Mouse (Mus musculus) stomach, postnatal 0 days (tissue): ENCODE measurements at regions not wholly inside any gene's neighbourhood (a gene's known extent, or its start where the extent isn't known, plus 50 kb on each side); places are given as distances from the start of the nearest gene placed in this dataset.

ENCODE experiments used
- ATAC-seq: fragments of 200-750 bp; cut with Nextera tagmentation; 2 replicates; pipeline ENCODE4 v1.8.0; 2017; ENCODE audit not compliant: low FRiP score, low TSS enrichment
- DNase-seq: peaks from one replicate; pipeline ENCODE4 v3.0.0-alpha.2; 2016; ENCODE audit warnings: low spot score
- H3K27ac ChIP-seq: fragments of 300-500 bp; sonication (generic); replicated peaks from 2 replicates; pipeline ENCODE4 v1.5.1; 2014; ENCODE audit warnings: mild to moderate bottlenecking, control low read depth
- H3K27me3 ChIP-seq: fragments of 300-500 bp; sonication (generic); 2 replicates; pipeline ENCODE4 v1.6.1; 2014; ENCODE audit warnings: low read length; ENCODE audit not compliant: control insufficient read depth, insufficient read depth
- H3K36me3 ChIP-seq: fragments of 300-500 bp; sonication (generic); 2 replicates; pipeline ENCODE4 v1.6.1; 2014; ENCODE audit warnings: low read length, mixed read lengths; ENCODE audit not compliant: control insufficient read depth, insufficient read depth
- H3K4me1 ChIP-seq: fragments of 300-500 bp; sonication (generic); replicated peaks from 2 replicates; pipeline ENCODE4 v1.6.1; 2014; ENCODE audit warnings: antibody characterized with exemption; ENCODE audit not compliant: control insufficient read depth, insufficient read depth
- H3K4me2 ChIP-seq: fragments of 300-500 bp; sonication (generic); replicated peaks from 2 replicates; pipeline ENCODE4 v1.6.1; 2014; ENCODE audit warnings: low read depth, mild to moderate bottlenecking, control low read depth, moderate library complexity
- H3K4me3 ChIP-seq: fragments of 300-500 bp; sonication (generic); 2 replicates; pipeline ENCODE4 v1.5.1; 2014; ENCODE audit warnings: low read depth, low read length, control low read depth
- H3K9ac ChIP-seq: fragments of 300-500 bp; sonication (generic); 2 replicates; pipeline ENCODE4 v1.6.1; 2014; ENCODE audit warnings: mild to moderate bottlenecking, low read length, control low read depth, mixed read lengths
- H3K9me3 ChIP-seq: fragments of 300-500 bp; sonication (generic); 2 replicates; pipeline ENCODE4 v1.6.1; 2016; ENCODE audit warnings: low read length; ENCODE audit not compliant: control insufficient read depth
- CTCF ChIP-seq: IDR thresholded peaks from 2 replicates; pipeline ENCODE4 v1.5.1; 2016; ENCODE audit warnings: antibody characterized with exemption, low read depth, mild to moderate bottlenecking, moderate library complexity
- EP300 ChIP-seq: optimal IDR thresholded peaks from 2 replicates; pipeline ENCODE3; 2016; ENCODE audit warnings: antibody characterized with exemption
- WGBS: fragments of 180-500 bp; shearing (Covaris S2); extraction: QIAGEN DNeasy Blood & Tissue Kit; methylation state at CpG from one replicate; pipeline ENCODE4 v1.1.7; 2014; 5-methylcytosine and 5-hydroxymethylcytosine counted together

- TF ChIP-seq EP300: no peak
- no peak for TF ChIP-seq CTCF
- WGBS: 60% methylated on average over 10 of the region's 10 CpGs
Observed at GRCm38 (mm10) chr5:133718187-133719078, 381.1 kb upstream of the Castor2 start.

GRCm38 (mm10) chr5:133715830-133716229 lies 383.7 kb upstream of the Castor2 start:
- Histone ChIP-seq H3K9me3 (no peaks in the 10 kb centered on the region), H3K9ac (no peak overlapping the region), H3K4me2 (no peak overlapping the region), H3K4me3 (no peak overlapping the region), H3K36me3 (no peaks in the 10 kb centered on the region), H3K4me1 (no peaks in the 10 kb centered on the region), H3K27me3 (no peaks in the 10 kb centered on the region), H3K27ac (no peak overlapping the region)
- DNase-seq (no peak), ATAC-seq (no peak)
- TF ChIP-seq EP300 (no peak), CTCF (no peak)
- WGBS: 71% methylated on average over 1 of the region's 1 CpGs

More at GRCm38 (mm10) chr5:133718187-133719078, 381.1 kb upstream of the Castor2 start:
- no peak overlapping the region for H3K27ac ChIP-seq
- ATAC-seq (no peak), DNase-seq (no peak)
- H3K27me3 ChIP-seq: no peaks in the 10 kb centered on the region
- H3K4me2 ChIP-seq: no peak overlapping the region
- H3K9ac ChIP-seq: no peak overlapping the region
- H3K4me1 ChIP-seq: no peaks in the 10 kb centered on the region
- H3K9me3 ChIP-seq: no peaks in the 10 kb centered on the region
- H3K36me3 ChIP-seq: no peaks in the 10 kb centered on the region
- no peak overlapping the region for H3K4me3 ChIP-seq

GRCm38 (mm10) chr5:133712652-133713051 lies 386.9 kb upstream of the Castor2 start:
- no peak overlapping the region for H3K27ac ChIP-seq
- ATAC-seq (no peak), DNase-seq (no peak)
- no peak for TF ChIP-seq CTCF
- no peak for TF ChIP-seq EP300
- 33% methylated on average over 3 of the region's 3 CpGs for WGBS
- no peaks in the 10 kb centered on the region for H3K9me3 ChIP-seq
- no peak overlapping the region for H3K9ac ChIP-seq
- H3K4me2 ChIP-seq: no peak overlapping the region
- no peaks in the 10 kb centered on the region for H3K27me3 ChIP-seq
- no peaks in the 10 kb centered on the region for H3K36me3 ChIP-seq
- no peaks in the 10 kb centered on the region for H3K4me1 ChIP-seq
- no peak overlapping the region for H3K4me3 ChIP-seq

- DNase-seq (no peak), ATAC-seq (no peak)
- no peaks in the 10 kb centered on the region for H3K9me3 ChIP-seq
- no peaks in the 10 kb centered on the region for H3K27me3 ChIP-seq
- TF ChIP-seq EP300 (no peak), CTCF (no peak)
- no peak overlapping the region for H3K4me3 ChIP-seq
- no peak overlapping the region for H3K9ac ChIP-seq
- H3K4me2 ChIP-seq: no peak overlapping the region
- H3K4me1 ChIP-seq: no peaks in the 10 kb centered on the region
- no peaks in the 10 kb centered on the region for H3K36me3 ChIP-seq
- H3K27ac ChIP-seq: no peak overlapping the region
- 67% methylated on average over 8 of the region's 8 CpGs for WGBS
Observed at GRCm38 (mm10) chr5:133708881-133709280, 390.6 kb upstream of the Castor2 start.

- H3K27me3 ChIP-seq: no peaks in the 10 kb centered on the region
- no peak overlapping the region for H3K27ac ChIP-seq
- no peaks in the 10 kb centered on the region for H3K4me1 ChIP-seq
- no peak overlapping the region for H3K4me3 ChIP-seq
- ATAC-seq (no peak), DNase-seq (no peak)
- H3K9me3 ChIP-seq: no peaks in the 10 kb centered on the region
- TF ChIP-seq EP300 (no peak), CTCF (no peak)
- H3K9ac ChIP-seq: no peak overlapping the region
- 75% methylated on average over 2 of the region's 2 CpGs for WGBS
- H3K4me2 ChIP-seq: no peak overlapping the region
- H3K36me3 ChIP-seq: no peaks in the 10 kb centered on the region
Observed at GRCm38 (mm10) chr5:133686206-133686605, 413.3 kb upstream of the Castor2 start.

- WGBS: 19% methylated on average over 10 of the region's 10 CpGs
- Histone ChIP-seq H3K27me3 (no peaks in the 10 kb centered on the region), H3K4me2 (no peak overlapping the region), H3K4me1 (no peaks in the 10 kb centered on the region), H3K9me3 (no peaks in the 10 kb centered on the region), H3K36me3 (no peaks in the 10 kb centered on the region), H3K9ac (no peak overlapping the region), H3K4me3 (no peak overlapping the region), H3K27ac (no peak overlapping the region)
- TF ChIP-seq EP300: no peak
- TF ChIP-seq CTCF: no peak
- DNase-seq (no peak), ATAC-seq (no peak)
Observed at GRCm38 (mm10) chr5:133683021-133683420, 416.5 kb upstream of the Castor2 start.
